Mouse (Mus musculus) heart, embryonic 16.5 days (tissue): ENCODE results near the gene 2610028H24Rik. TPM values are rescaled to one million over a fixed set of nuclear protein-coding genes. Genes with fewer than 3 reads are reported as not detected.

Experiments
- ATAC-seq: fragments of 200-750 bp; cut with Nextera tagmentation; replicated peaks from 2 replicates; pipeline ENCODE4 v1.8.0; 2017; ENCODE audit warnings: moderate number of reproducible peaks; ENCODE audit not compliant: insufficient read depth, low FRiP score; ENCODE audit errors: extremely low read depth
- H3K27ac ChIP-seq: fragments of 300-500 bp; sonication (generic); 2 replicates; pipeline ENCODE4 v1.5.1; 2014; ENCODE audit warnings: mild to moderate bottlenecking, low read length, control low read depth, moderate library complexity
- H3K27me3 ChIP-seq: fragments of 300-500 bp; sonication (generic); 2 replicates; pipeline ENCODE4 v1.6.1; 2014; ENCODE audit warnings: low read length, mixed read lengths; ENCODE audit not compliant: control insufficient read depth, insufficient read depth
- H3K36me3 ChIP-seq: fragments of 300-500 bp; sonication (generic); 2 replicates; pipeline ENCODE4 v1.6.1; 2014; ENCODE audit not compliant: control insufficient read depth, insufficient read depth
- H3K4me1 ChIP-seq: fragments of 300-500 bp; sonication (generic); 2 replicates; pipeline ENCODE4 v1.6.1; 2014; ENCODE audit warnings: low read length, mixed read lengths; ENCODE audit not compliant: control insufficient read depth, insufficient read depth
- H3K4me2 ChIP-seq: fragments of 300-500 bp; sonication (generic); 2 replicates; pipeline ENCODE4 v1.6.1; 2014; ENCODE audit warnings: low read depth, mild to moderate bottlenecking, control low read depth, low read length
- H3K4me3 ChIP-seq: fragments of 300-500 bp; sonication (generic); 2 replicates; pipeline ENCODE4 v1.5.1; 2014; ENCODE audit warnings: mild to moderate bottlenecking, control low read depth, low read length
- H3K9ac ChIP-seq: fragments of 300-500 bp; sonication (generic); 2 replicates; pipeline ENCODE4 v1.6.1; 2014; ENCODE audit warnings: low read length, control low read depth
- H3K9me3 ChIP-seq: fragments of 300-500 bp; sonication (generic); replicated peaks from 2 replicates; pipeline ENCODE4 v1.6.1; 2016; ENCODE audit warnings: low read length; ENCODE audit not compliant: control insufficient read depth
- WGBS: fragments of 180-500 bp; shearing (Covaris S2); extraction: QIAGEN DNeasy Blood & Tissue Kit; methylation state at CpG from one replicate; pipeline ENCODE4 v1.1.7; 2014; 5-methylcytosine and 5-hydroxymethylcytosine counted together
- polyA plus RNA-seq: library from polyadenylated mRNA; unstranded; fragments of >200 nt; fragmentation: Nextera tagmentation; extraction: Ambion mirVana; gene quantifications from 2 replicates; pipeline ENCODE4 v1.2.1, GENCODE M21; 2015

Gene 2610028H24Rik
- polyA plus RNA-seq, 1 experiment from 2014 or later, result 0.76 TPM

DNA sequence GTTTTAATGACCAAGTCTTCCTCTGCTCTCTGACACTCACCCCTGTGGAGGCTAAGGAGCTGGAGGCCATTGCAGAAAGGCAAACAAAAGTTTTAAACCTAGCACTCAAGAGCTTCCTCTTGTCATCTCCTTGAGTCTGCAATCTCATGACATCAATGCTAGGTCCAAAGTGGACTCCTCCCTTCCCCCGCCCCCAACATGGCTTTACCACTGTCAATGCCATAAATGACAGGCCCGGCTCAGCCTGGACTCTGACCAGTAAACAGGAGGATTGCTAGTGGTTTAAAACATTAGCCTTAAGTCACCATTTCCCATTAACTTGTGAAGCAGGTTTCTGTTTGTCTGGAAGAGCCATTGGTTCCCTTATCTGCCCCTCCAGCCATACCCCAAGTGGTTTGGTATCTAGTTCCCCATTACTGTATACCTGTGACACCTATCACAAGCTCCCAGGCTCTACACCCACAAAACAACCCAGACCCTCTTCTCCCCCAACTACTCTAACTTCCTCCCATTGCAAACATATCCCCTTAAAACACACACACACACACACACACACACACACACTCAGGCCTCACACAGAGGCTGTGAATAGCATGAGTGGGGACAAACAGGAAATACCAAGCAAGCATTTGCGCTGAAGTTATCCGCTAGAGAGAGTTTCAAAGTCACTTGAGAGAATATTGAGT, 2.7 kb upstream of the 2610028H24Rik start:
- peak overlapping the region; percentile 44 for H3K27ac ChIP-seq

DNA sequence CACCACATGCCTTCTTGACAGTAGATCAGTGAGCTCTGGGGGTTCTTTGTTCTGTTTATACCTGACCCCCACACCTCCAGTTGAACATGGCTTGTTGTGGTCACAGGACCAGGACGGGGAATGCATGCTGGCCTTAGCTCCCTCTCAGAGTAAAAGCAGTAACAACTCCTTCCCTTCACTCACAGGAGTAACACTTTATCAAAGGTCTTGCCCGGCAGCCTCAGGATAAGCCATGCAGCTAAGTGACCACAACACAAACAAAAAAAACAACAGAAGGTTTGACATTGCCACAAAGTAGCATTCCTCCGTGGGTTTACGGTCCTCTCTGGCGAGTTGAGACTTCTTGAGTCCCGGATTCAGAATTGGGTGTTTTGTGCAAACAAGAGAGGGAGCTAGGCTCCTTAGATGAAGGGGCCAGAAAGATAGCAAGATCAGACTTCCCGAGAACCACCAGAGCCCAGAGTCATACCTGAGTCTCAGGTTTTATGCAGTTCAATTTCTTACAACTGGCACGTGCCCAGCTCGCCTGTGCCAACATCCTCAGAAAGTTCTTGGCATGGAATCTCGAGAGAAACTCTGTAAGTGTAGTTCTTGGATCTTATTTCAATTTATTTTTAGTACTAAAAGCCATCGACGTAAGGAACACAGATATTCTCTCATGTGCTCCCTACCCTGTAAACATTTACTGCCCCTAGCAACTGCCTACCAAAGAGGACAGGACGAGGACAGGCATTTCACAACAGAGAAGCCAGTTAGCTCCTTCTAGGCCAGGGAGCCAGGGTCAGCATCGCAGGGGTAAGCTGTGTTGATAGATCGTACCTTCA, 1.3 kb upstream of the 2610028H24Rik start:
- Histone ChIP-seq H3K9me3 (no peaks in the 10 kb centered on the region), H3K9ac (no peak overlapping the region), H3K4me2 (no peak overlapping the region; the same call in 1 of the 2 replicates), H3K4me1 (peaks cover 17% of the 10 kb centered on the region), H3K27me3 (no peaks in the 10 kb centered on the region), H3K27ac (peak overlapping the region; percentile 69), H3K4me3 (no peak overlapping the region), H3K36me3 (no peaks in the 10 kb centered on the region)
- 51% methylated on average over 15 of the region's 15 CpGs for WGBS
- no peak; the same call in 1 of the 2 replicates for ATAC-seq

More for the DNA sequence above, 2.7 kb upstream of the 2610028H24Rik start:
- Histone ChIP-seq H3K27me3 (no peaks in the 10 kb centered on the region), H3K4me2 (no peak overlapping the region), H3K36me3 (no peaks in the 10 kb centered on the region), H3K9ac (no peak overlapping the region), H3K4me3 (no peak overlapping the region), H3K4me1 (peaks cover 22% of the 10 kb centered on the region), H3K9me3 (no peaks in the 10 kb centered on the region)
- no peak for ATAC-seq
- WGBS, result 70% methylated on average over 4 of the region's 4 CpGs

DNA sequence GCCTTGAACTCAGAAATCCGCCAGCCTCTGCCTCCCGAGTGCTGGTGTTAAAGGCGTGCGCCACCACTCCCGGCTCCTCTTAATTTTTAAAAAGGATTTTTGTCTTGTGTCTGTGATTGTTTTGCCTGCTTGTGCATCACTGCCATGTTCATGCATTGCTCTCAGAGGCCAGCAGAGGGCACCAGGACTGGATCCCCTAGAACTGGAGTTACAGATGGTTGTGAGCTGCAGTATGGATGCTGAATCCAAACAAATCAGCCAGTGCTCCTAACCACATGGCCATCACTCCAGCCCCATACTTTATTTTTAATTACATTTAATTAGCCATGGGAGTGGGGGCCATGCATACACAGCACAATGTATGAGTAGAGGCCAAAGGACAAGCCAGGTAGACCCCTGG, 6.4 kb downstream of the 2610028H24Rik start:
- whole genome bisulfite sequencing, result 46% methylated on average over 5 of the region's 5 CpGs
- Histone ChIP-seq H3K4me2 (no peak overlapping the region), H3K27ac (no peak overlapping the region), H3K36me3 (0 out of 2 replicates have a peak, but pooled peaks cover 3% of the 10 kb centered on the region), H3K9ac (no peak overlapping the region), H3K4me3 (no peak overlapping the region), H3K9me3 (peaks cover 8% of the 10 kb centered on the region), H3K4me1 (no peaks in the 10 kb centered on the region), H3K27me3 (no peaks in the 10 kb centered on the region)
- no peak for ATAC-seq

DNA sequence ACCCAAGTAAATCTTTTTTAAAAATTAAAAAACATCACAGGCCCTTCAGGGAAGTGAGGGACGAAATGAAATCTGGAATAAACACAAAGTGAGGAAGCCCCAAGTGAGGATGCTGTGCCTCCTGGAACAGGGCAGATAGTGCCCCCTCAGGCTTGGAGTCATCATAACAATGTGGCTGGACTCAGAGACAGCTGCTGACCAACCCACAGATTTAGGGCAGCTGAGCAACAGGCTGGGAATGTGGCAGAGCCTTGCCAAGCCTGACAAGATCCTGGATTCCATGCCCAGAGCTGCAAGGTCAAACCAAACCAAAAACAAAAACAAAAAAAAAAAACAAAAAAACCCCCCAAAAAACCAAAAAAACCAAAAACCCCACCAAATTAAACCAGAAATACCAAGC, 12.4 kb downstream of the 2610028H24Rik start:
- 89% methylated on average over 1 of the region's 1 CpGs for WGBS
- Histone ChIP-seq H3K27me3 (no peaks in the 10 kb centered on the region), H3K9ac (no peak overlapping the region), H3K4me3 (no peak overlapping the region), H3K4me2 (no peak overlapping the region), H3K9me3 (peaks cover 8% of the 10 kb centered on the region), H3K36me3 (0 out of 2 replicates have a peak, but pooled peaks cover 3% of the 10 kb centered on the region), H3K4me1 (no peaks in the 10 kb centered on the region), H3K27ac (no peak overlapping the region)
- no peak for ATAC-seq

DNA sequence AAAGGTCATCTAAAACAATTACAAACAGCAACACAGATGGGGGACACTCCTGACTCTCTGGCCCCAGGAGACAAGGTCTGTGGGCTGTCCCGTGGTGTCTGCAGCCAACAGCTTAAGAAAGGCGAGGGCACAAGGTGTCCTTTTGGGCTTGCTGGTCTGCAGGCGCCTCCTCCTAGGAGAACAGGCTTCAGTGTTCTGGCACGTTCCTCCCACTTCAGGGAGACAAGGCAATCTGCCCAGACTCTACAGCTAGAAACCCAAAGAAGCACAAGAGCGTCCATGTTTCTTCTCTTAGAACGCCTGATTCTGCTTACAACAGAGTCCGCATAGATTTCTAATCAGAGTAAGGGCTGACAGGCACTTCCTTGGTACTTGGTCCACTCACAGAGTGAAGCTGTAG, 13.4 kb downstream of the 2610028H24Rik start:
- Histone ChIP-seq H3K27ac (no peak overlapping the region), H3K27me3 (no peaks in the 10 kb centered on the region)
- ATAC-seq, result no peak

DNA sequence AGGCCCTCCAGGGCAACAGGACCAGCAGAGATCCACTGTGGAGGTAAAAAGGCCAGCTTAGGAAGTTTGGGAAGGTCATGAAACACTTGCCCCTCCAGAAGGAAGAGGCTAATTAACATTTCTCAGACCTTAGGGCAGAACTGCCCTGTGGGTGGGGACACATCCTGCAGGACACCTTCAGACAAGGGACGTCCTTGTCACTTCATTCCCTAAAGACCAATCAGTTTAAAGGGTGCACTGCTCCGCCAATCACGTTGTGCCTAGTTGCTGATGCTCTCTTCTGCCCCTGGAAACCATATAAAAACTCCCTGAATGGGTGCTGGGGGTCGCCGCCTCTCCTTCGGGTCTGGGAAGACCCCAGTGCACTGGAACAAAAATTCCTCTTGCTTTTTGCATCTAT, 13.8 kb downstream of the 2610028H24Rik start:
- no peak overlapping the region for H3K27ac ChIP-seq
- no peaks in the 10 kb centered on the region for H3K27me3 ChIP-seq
- no peak overlapping the region for H3K4me3 ChIP-seq
- ATAC-seq, result no peak
- no peak overlapping the region for H3K4me2 ChIP-seq
- H3K9me3 ChIP-seq, result peaks cover 8% of the 10 kb centered on the region
- H3K36me3 ChIP-seq, result 0 out of 2 replicates have a peak, but pooled peaks cover 3% of the 10 kb centered on the region
- no peaks in the 10 kb centered on the region for H3K4me1 ChIP-seq
- H3K9ac ChIP-seq, result no peak overlapping the region
- WGBS, result 84% methylated on average over 6 of the region's 6 CpGs

More for the DNA sequence above, 13.4 kb downstream of the 2610028H24Rik start:
- Histone ChIP-seq H3K9ac (no peak overlapping the region), H3K4me1 (no peaks in the 10 kb centered on the region), H3K36me3 (0 out of 2 replicates have a peak, but pooled peaks cover 3% of the 10 kb centered on the region), H3K4me2 (no peak overlapping the region), H3K9me3 (peaks cover 8% of the 10 kb centered on the region), H3K4me3 (no peak overlapping the region)
- 82% methylated on average over 7 of the region's 7 CpGs for WGBS

DNA sequence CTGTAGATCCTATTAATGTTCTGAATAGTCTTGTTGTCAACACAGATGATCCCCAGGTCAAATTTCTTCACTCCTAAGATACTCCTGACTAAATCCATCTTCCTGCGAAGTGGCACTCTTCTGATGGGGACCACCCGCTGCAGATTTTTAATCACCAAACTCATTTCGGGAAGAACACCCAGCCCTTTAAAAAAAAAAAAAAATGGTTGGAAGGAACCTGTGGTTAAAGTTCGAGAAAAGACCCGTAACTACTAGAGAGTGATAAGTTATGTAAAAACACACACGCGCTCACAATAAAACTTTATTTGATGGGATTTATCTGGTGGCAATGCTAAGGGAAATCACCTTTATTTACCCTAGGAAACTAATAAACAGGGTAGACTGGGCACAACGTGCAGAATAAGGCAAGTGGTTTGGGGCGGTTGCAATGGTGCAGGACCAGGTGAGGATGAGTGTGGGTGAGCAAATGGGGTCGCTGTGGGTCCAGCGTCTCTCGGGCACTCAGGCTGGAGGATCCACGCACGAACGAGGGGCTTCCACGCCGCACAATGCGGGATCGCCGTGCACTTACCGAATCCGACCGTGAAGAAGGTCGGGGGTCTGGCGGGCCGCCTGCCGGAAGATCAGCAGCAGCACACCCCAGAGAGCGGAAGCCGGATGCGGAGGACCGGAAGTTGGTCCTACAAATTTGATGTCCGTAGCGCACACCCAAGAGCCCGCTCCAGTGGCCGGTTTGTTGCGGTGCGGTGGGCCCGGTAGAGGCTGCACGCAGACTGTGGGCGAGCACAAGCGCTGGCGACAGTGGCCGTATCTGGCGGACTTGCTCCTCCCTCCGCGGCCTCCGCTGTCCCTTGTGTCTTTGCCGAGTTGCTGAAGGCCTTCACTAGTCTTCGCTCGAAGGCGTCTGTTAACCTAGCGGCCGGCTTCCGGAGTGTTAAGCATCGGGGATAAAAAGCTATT, 19.6 kb downstream of the 2610028H24Rik start, which contains the start of the genes Mcm3ap and Ybey:
Gene Mcm3ap (plus strand): TSS at position 725 of the 960 bp plus-strand sequence.
Gene Ybey (minus strand): TSS at position 912 of the 960 bp plus-strand sequence.
- Histone ChIP-seq H3K4me1 (peaks cover 9% of the 10 kb centered on the region), H3K9ac (peak within 1 kb of the TSS; percentile 97), H3K9me3 (no peaks in the 10 kb centered on the region), H3K36me3 (peaks cover 22% of the 10 kb centered on the region), H3K4me3 (peak within 1 kb of the TSS; percentile 92), H3K4me2 (peak within 1 kb of the TSS; percentile 79), H3K27ac (peak within 1 kb of the TSS; percentile 90), H3K27me3 (no peaks in the 10 kb centered on the region)
- peak; percentile 93 for ATAC-seq
- 1% methylated on average over 55 of the region's 55 CpGs for WGBS

DNA sequence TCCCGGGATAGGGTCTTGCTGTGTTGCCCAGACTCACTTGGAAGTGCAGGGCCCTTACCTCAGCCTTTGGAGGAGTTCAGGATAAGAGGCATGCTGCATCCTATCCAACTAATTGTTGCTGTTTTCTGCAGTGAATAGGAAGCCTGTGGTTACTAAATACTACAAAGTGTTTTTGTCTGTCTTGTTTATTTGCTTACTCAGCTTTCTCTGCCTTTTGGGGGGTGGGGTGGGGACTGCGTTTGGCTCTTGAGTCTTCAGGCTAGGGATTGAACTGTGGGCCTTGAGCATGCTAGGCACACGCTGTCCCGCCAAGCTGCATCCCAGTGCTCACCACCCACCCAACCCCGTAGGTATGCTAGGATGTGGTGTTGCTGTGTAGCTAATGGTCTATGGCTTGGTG, 24.9 kb downstream of the 2610028H24Rik start:
- H3K4me2 ChIP-seq, result no peak overlapping the region
- no peak for ATAC-seq
- peaks cover 9% of the 10 kb centered on the region for H3K4me1 ChIP-seq
- no peak overlapping the region for H3K27ac ChIP-seq
- H3K27me3 ChIP-seq, result no peaks in the 10 kb centered on the region
- no peak overlapping the region for H3K9ac ChIP-seq
- H3K9me3 ChIP-seq, result no peaks in the 10 kb centered on the region
- WGBS, result 91% methylated on average over 5 of the region's 5 CpGs
- peaks cover 46% of the 10 kb centered on the region for H3K36me3 ChIP-seq
- no peak overlapping the region for H3K4me3 ChIP-seq
